Mouse (Mus musculus): ENCODE data around the gene Ctnna3. TPM values are rescaled to one million over a fixed set of nuclear protein-coding genes. Genes with fewer than 3 reads are reported as not detected.
A peak's percentile ranks its signal among the peaks of the same experiment; 100 is the strongest.

Ctnna3 gene
- polyA plus RNA-seq, 1 experiment from 2014 or later, result 18.5 TPM

GRCm38 (mm10) chr10:64115246-64115645, 685.3 kb downstream of the Ctnna3 start:
- no peak for ATAC-seq (ENCODE audit: extremely low read depth, insufficient number of reproducible peaks, low FRiP score, low TSS enrichment)
- no peaks in the 10 kb centered on the region for H3K27me3 ChIP-seq (replicated peaks)

DNA sequence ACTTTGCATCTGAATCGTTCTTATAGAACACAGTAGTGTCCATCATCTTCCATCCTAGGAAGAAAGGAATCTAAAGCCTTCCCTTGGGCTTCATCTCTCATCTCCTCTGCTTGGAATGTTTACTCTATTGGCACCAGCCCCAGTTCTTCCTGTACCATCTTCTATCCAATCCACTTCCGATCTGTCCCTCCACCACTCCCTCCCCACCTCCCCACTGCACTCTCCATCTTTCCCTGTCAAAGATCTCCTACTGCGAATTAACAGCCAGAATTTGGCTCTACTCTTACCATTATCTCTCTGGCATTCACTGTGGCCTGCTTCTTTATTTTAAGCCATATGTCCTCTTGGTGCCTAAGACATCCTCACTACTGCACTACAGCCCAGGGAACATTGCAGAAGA, 688.9 kb downstream of the Ctnna3 start:
- Histone ChIP-seq H3K9me3 (no peaks in the 10 kb centered on the region), H3K27ac (replicated peaks) (no peak overlapping the region), H3K27me3 (replicated peaks) (no peaks in the 10 kb centered on the region), H3K4me3 (no peak overlapping the region), H3K9ac (no peak overlapping the region), H3K36me3 (no peaks in the 10 kb centered on the region), H3K4me1 (no peaks in the 10 kb centered on the region), H3K4me2 (no peak overlapping the region)
- no peak for ATAC-seq (ENCODE audit: extremely low read depth, insufficient number of reproducible peaks, low FRiP score, low TSS enrichment)
- WGBS, result 72% methylated on average over 3 of the region's 3 CpGs

More at GRCm38 (mm10) chr10:64115246-64115645, 685.3 kb downstream of the Ctnna3 start:
- H3K4me1 ChIP-seq, result no peaks in the 10 kb centered on the region
- H3K27ac ChIP-seq (replicated peaks), result no peak overlapping the region
- 89% methylated on average over 11 of the region's 11 CpGs for WGBS
- H3K9me3 ChIP-seq, result no peaks in the 10 kb centered on the region
- no peaks in the 10 kb centered on the region for H3K36me3 ChIP-seq
- H3K9ac ChIP-seq, result no peak overlapping the region
- H3K4me3 ChIP-seq, result no peak overlapping the region
- no peak overlapping the region for H3K4me2 ChIP-seq

- Histone ChIP-seq H3K9me3 (no peaks in the 10 kb centered on the region), H3K4me1 (no peaks in the 10 kb centered on the region), H3K9ac (no peak overlapping the region), H3K4me2 (no peak overlapping the region), H3K27ac (replicated peaks) (no peak overlapping the region), H3K36me3 (0 out of 2 replicates have a peak, but pooled peaks cover 3% of the 10 kb centered on the region), H3K4me3 (no peak overlapping the region), H3K27me3 (replicated peaks) (no peaks in the 10 kb centered on the region)
- WGBS, result 81% methylated on average over 15 of the region's 15 CpGs
- ATAC-seq (ENCODE audit: extremely low read depth, insufficient number of reproducible peaks, low FRiP score, low TSS enrichment), result no peak
Measured at GRCm38 (mm10) chr10:64130397-64131150, 700.7 kb downstream of the Ctnna3 start.

- ATAC-seq (ENCODE audit: extremely low read depth, insufficient number of reproducible peaks, low FRiP score, low TSS enrichment), result no peak
- 64% methylated on average over 3 of the region's 3 CpGs for WGBS
Measured at GRCm38 (mm10) chr10:64133461-64133860, 703.6 kb downstream of the Ctnna3 start.

GRCm38 (mm10) chr10:64135481-64135880, 705.6 kb downstream of the Ctnna3 start:
- H3K36me3 ChIP-seq, result no peaks in the 10 kb centered on the region
- 79% methylated on average over 7 of the region's 7 CpGs for WGBS
- no peak overlapping the region for H3K9ac ChIP-seq
- H3K27me3 ChIP-seq (replicated peaks), result no peaks in the 10 kb centered on the region
- no peak overlapping the region for H3K27ac ChIP-seq (replicated peaks)
- no peaks in the 10 kb centered on the region for H3K9me3 ChIP-seq
- no peak overlapping the region for H3K4me2 ChIP-seq
- H3K4me1 ChIP-seq, result 0 out of 2 replicates have a peak, but pooled peaks cover 3% of the 10 kb centered on the region
- no peak for ATAC-seq (ENCODE audit: extremely low read depth, insufficient number of reproducible peaks, low FRiP score, low TSS enrichment)
- no peak overlapping the region for H3K4me3 ChIP-seq

More at GRCm38 (mm10) chr10:64133461-64133860, 703.6 kb downstream of the Ctnna3 start:
- H3K27ac ChIP-seq (replicated peaks), result no peak overlapping the region
- no peak overlapping the region for H3K4me3 ChIP-seq
- H3K36me3 ChIP-seq, result no peaks in the 10 kb centered on the region
- no peak overlapping the region for H3K9ac ChIP-seq
- H3K27me3 ChIP-seq (replicated peaks), result no peaks in the 10 kb centered on the region
- no peaks in the 10 kb centered on the region for H3K9me3 ChIP-seq
- no peak overlapping the region for H3K4me2 ChIP-seq
- H3K4me1 ChIP-seq, result 0 out of 2 replicates have a peak, but pooled peaks cover 3% of the 10 kb centered on the region

- Histone ChIP-seq H3K4me1 (no peaks in the 10 kb centered on the region), H3K27me3 (replicated peaks) (no peaks in the 10 kb centered on the region), H3K27ac (replicated peaks) (no peak overlapping the region), H3K9ac (no peak overlapping the region), H3K9me3 (no peaks in the 10 kb centered on the region), H3K36me3 (no peaks in the 10 kb centered on the region), H3K4me2 (no peak overlapping the region), H3K4me3 (no peak overlapping the region)
- 81% methylated on average over 3 of the region's 3 CpGs for WGBS
- ATAC-seq (ENCODE audit: extremely low read depth, insufficient number of reproducible peaks, low FRiP score, low TSS enrichment), result no peak
Measured at GRCm38 (mm10) chr10:64146511-64146910, 716.6 kb downstream of the Ctnna3 start.

DNA sequence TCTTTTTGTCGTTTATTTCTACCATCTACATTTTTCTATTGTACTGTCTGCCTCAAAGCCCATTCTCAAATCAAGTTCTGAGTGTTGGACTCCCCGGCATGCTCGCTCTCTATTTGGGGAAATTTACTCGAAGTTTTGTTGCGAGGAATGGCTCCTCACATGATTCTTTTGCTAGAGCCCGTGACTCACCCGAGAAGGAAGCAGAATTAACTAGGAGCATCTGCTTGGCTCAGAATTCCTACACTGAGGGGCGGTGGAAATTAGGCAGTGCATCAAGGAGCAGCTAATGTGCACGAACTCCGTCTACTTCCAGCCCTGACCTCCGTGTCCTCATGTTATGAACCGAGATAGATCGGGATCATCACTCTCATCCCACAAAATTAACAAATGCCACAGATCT, 751.8 kb downstream of the Ctnna3 start:
- ATAC-seq (ENCODE audit: extremely low read depth, insufficient number of reproducible peaks, low FRiP score, low TSS enrichment), result no peak

GRCm38 (mm10) chr10:64182731-64183130, 752.8 kb downstream of the Ctnna3 start:
- H3K9me3 ChIP-seq, result no peaks in the 10 kb centered on the region
- WGBS, result 79% methylated on average over 4 of the region's 4 CpGs
- H3K9ac ChIP-seq, result no peak overlapping the region
- H3K27me3 ChIP-seq (replicated peaks), result no peaks in the 10 kb centered on the region
- no peak overlapping the region for H3K4me2 ChIP-seq
- H3K4me1 ChIP-seq, result no peaks in the 10 kb centered on the region
- no peaks in the 10 kb centered on the region for H3K36me3 ChIP-seq
- H3K4me3 ChIP-seq, result no peak overlapping the region
- no peak overlapping the region for H3K27ac ChIP-seq (replicated peaks)
- no peak for ATAC-seq (ENCODE audit: extremely low read depth, insufficient number of reproducible peaks, low FRiP score, low TSS enrichment)

More for the DNA sequence above, 751.8 kb downstream of the Ctnna3 start:
- H3K9me3 ChIP-seq, result no peaks in the 10 kb centered on the region
- H3K27me3 ChIP-seq (replicated peaks), result no peaks in the 10 kb centered on the region
- H3K27ac ChIP-seq (replicated peaks), result no peak overlapping the region
- H3K4me3 ChIP-seq, result no peak overlapping the region
- no peak overlapping the region for H3K9ac ChIP-seq
- 85% methylated on average over 13 of the region's 13 CpGs for WGBS
- no peak overlapping the region for H3K4me2 ChIP-seq
- no peaks in the 10 kb centered on the region for H3K4me1 ChIP-seq
- no peaks in the 10 kb centered on the region for H3K36me3 ChIP-seq

- WGBS, result 86% methylated on average over 3 of the region's 3 CpGs
Measured at GRCm38 (mm10) chr10:64188046-64188445, 758.1 kb downstream of the Ctnna3 start.

GRCm38 (mm10) chr10:64197584-64197983, 767.7 kb downstream of the Ctnna3 start:
- 74% methylated on average over 1 of the region's 1 CpGs for WGBS
- H3K4me3 ChIP-seq, result no peak overlapping the region
- H3K9me3 ChIP-seq, result no peaks in the 10 kb centered on the region
- no peak overlapping the region for H3K27ac ChIP-seq (replicated peaks)
- no peaks in the 10 kb centered on the region for H3K36me3 ChIP-seq
- no peak overlapping the region for H3K4me2 ChIP-seq
- no peak overlapping the region for H3K9ac ChIP-seq
- H3K27me3 ChIP-seq (replicated peaks), result no peaks in the 10 kb centered on the region
- no peaks in the 10 kb centered on the region for H3K4me1 ChIP-seq
- ATAC-seq (ENCODE audit: extremely low read depth, insufficient number of reproducible peaks, low FRiP score, low TSS enrichment), result no peak

More at GRCm38 (mm10) chr10:64188046-64188445, 758.1 kb downstream of the Ctnna3 start:
- Histone ChIP-seq H3K27me3 (replicated peaks) (no peaks in the 10 kb centered on the region), H3K4me1 (no peaks in the 10 kb centered on the region), H3K9me3 (no peaks in the 10 kb centered on the region), H3K27ac (replicated peaks) (no peak overlapping the region), H3K4me2 (no peak overlapping the region), H3K4me3 (no peak overlapping the region), H3K36me3 (no peaks in the 10 kb centered on the region), H3K9ac (no peak overlapping the region)
- no peak for ATAC-seq (ENCODE audit: extremely low read depth, insufficient number of reproducible peaks, low FRiP score, low TSS enrichment)

DNA sequence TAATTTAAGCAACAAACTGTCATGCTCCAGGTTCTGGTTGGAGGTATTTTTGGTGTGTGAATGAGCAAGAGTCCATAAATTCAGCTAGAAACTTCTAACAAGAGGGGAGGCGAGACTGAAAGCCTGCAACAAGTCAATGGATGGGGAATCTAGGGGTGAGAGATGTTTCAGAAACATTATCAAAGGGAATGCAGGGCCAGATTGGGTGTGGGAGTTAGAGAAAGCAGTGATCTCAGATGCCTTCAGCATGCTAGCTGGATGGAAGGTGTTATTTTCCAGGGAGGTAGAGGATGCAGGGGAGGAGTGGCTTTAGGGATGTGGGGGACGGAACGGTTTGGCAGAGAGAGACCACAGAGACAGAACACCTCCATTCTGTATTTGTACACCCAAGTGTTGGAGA, 785.7 kb downstream of the Ctnna3 start:
- peaks cover 8% of the 10 kb centered on the region; the same call in 1 of the 2 replicates for H3K4me1 ChIP-seq
- ATAC-seq (ENCODE audit: extremely low read depth, insufficient number of reproducible peaks, low FRiP score, low TSS enrichment), result no peak
- no peak overlapping the region for H3K4me2 ChIP-seq
- H3K36me3 ChIP-seq, result no peaks in the 10 kb centered on the region
- H3K4me3 ChIP-seq, result no peak overlapping the region
- no peak overlapping the region for H3K9ac ChIP-seq
- H3K27ac ChIP-seq (replicated peaks), result no peak overlapping the region
- WGBS, result 67% methylated on average over 3 of the region's 3 CpGs
- H3K9me3 ChIP-seq, result no peaks in the 10 kb centered on the region
- no peaks in the 10 kb centered on the region for H3K27me3 ChIP-seq (replicated peaks)

GRCm38 (mm10) chr10:64223023-64223422, 793.1 kb downstream of the Ctnna3 start:
- Histone ChIP-seq H3K4me1 (peaks cover 19% of the 10 kb centered on the region), H3K9me3 (no peaks in the 10 kb centered on the region), H3K36me3 (no peaks in the 10 kb centered on the region), H3K9ac (no peak overlapping the region), H3K27me3 (replicated peaks) (no peaks in the 10 kb centered on the region), H3K4me2 (peak overlapping the region; percentile 7; the same call in 1 of the 2 replicates), H3K4me3 (no peak overlapping the region), H3K27ac (replicated peaks) (peak overlapping the region; percentile 49)
- WGBS, result 25% methylated on average over 3 of the region's 3 CpGs
- no peak for ATAC-seq (ENCODE audit: extremely low read depth, insufficient number of reproducible peaks, low FRiP score, low TSS enrichment)

Measured in heart, embryonic 13.5 days (tissue).